Mouse (Mus musculus) cerebellum, adult 2 months (tissue): Measurements from ENCODE around the gene Zmpste24. TPM values are rescaled to one million over a fixed set of nuclear protein-coding genes. Genes with fewer than 3 reads are reported as not detected.

ENCODE experiments used
- DNase-seq, 2 experiments: peaks; one replicate each; pipeline ENCODE4 v3.0.0; 2021
- H3K27ac ChIP-seq: fragments of 200-500 bp; 2 replicates; pipeline ENCODE4 v1.5.1; 2012; ENCODE audit warnings: low read length, control low read depth, inconsistent platforms; ENCODE audit not compliant: insufficient read depth
- H3K27me3 ChIP-seq: fragments of 200-500 bp; 2 replicates; pipeline ENCODE4 v1.6.1; 2012; ENCODE audit warnings: inconsistent platforms, mild to moderate bottlenecking, low read length, moderate library complexity; ENCODE audit not compliant: control insufficient read depth, insufficient read depth
- H3K4me1 ChIP-seq: fragments of 200-500 bp; 2 replicates; pipeline ENCODE4 v1.6.1; 2011; ENCODE audit warnings: low read length; ENCODE audit not compliant: control insufficient read depth, insufficient read depth
- H3K4me3 ChIP-seq: fragments of 200-500 bp; replicated peaks from 2 replicates; pipeline ENCODE3; 2011; ENCODE audit warnings: mild to moderate bottlenecking, low read depth, low read length, control low read depth; ENCODE audit not compliant: insufficient read depth
- CTCF ChIP-seq: fragments of 200-500 bp; IDR thresholded peaks from 2 replicates; pipeline ENCODE4 v1.5.1; 2011; ENCODE audit warnings: low read depth, mild to moderate bottlenecking, control low read depth, low read length, moderate library complexity, borderline replicate concordance; ENCODE audit not compliant: insufficient read depth
- POLR2A ChIP-seq: fragments of 200-500 bp; IDR thresholded peaks from 2 replicates; pipeline ENCODE4 v1.6.1; 2011; ENCODE audit warnings: low read length, control low read depth, borderline replicate concordance; ENCODE audit not compliant: insufficient read depth
- WGBS: fragments of 180-500 bp; shearing (Covaris S2); methylation state at CpG from one replicate; pipeline ENCODE4 v1.1.7; 2018; 5-methylcytosine and 5-hydroxymethylcytosine counted together
- polyA plus RNA-seq: library from polyadenylated mRNA; depleted of rRNA; stranded (reverse); fragments of >200 nt; gene quantifications from 2 replicates; pipeline ENCODE4 v1.2.3, GENCODE M21; 2012; rRNA removed

Gene Zmpste24
- 24.5 and 25.3 TPM in 2 replicates for polyA plus RNA-seq

- H3K4me1 ChIP-seq: no peaks in the 10 kb centered on the region
- H3K4me3 ChIP-seq: peak within 1 kb of the TSS; percentile 70
- H3K27ac ChIP-seq: no peak within 1 kb of the TSS
- DNase-seq: peak; percentile 87 to 92
- WGBS: under 1% methylated on average over 39 of the region's 39 CpGs
- no peaks in the 10 kb centered on the region for H3K27me3 ChIP-seq
- no peak for TF ChIP-seq CTCF
- no peak; the same call in 1 of the 2 replicates for TF ChIP-seq POLR2A
Observed at GRCm38 (mm10) chr4:121097650-121098378, at the start of gene Zmpste24. Zmpste24 (minus strand) TSS chr4:121098241.

GRCm38 (mm10) chr4:121109126-121109525 is 11.1 kb upstream of the Zmpste24 start, which contains the start of gene Tmco2:
Tmco2 (minus strand) TSS chr4:121109226.
- no peak for DNase-seq
- 94% methylated on average over 2 of the region's 2 CpGs for WGBS
- Histone ChIP-seq H3K4me1 (no peaks in the 10 kb centered on the region), H3K4me3 (no peak within 1 kb of the TSS), H3K27me3 (no peaks in the 10 kb centered on the region), H3K27ac (no peak within 1 kb of the TSS)
- no peak for TF ChIP-seq POLR2A
- TF ChIP-seq CTCF: no peak

- DNase-seq: no peak
- TF ChIP-seq POLR2A (no peak), CTCF (no peak)
- H3K27me3 ChIP-seq: no peaks in the 10 kb centered on the region
- no peak overlapping the region for H3K4me3 ChIP-seq
- no peaks in the 10 kb centered on the region for H3K4me1 ChIP-seq
- no peak overlapping the region for H3K27ac ChIP-seq
- 78% methylated on average over 4 of the region's 4 CpGs for WGBS
Observed at GRCm38 (mm10) chr4:121103304-121103703, 5.3 kb upstream of the Zmpste24 start.

- WGBS: 85% methylated on average over 4 of the region's 4 CpGs
- TF ChIP-seq CTCF: no peak
- TF ChIP-seq POLR2A: no peak
- no peak for DNase-seq
- no peaks in the 10 kb centered on the region for H3K4me1 ChIP-seq
- no peak overlapping the region for H3K4me3 ChIP-seq
- H3K27ac ChIP-seq: no peak overlapping the region
- no peaks in the 10 kb centered on the region for H3K27me3 ChIP-seq
Observed at GRCm38 (mm10) chr4:121090211-121090610, 7.8 kb downstream of the Zmpste24 start.

- WGBS: 95% methylated on average over 2 of the region's 2 CpGs
- TF ChIP-seq CTCF: no peak
- TF ChIP-seq POLR2A: no peak
- Histone ChIP-seq H3K4me1 (no peaks in the 10 kb centered on the region), H3K4me3 (no peak overlapping the region), H3K27me3 (no peaks in the 10 kb centered on the region), H3K27ac (no peak overlapping the region)
- DNase-seq: no peak
Observed at GRCm38 (mm10) chr4:121088696-121089095, 9.3 kb downstream of the Zmpste24 start.

GRCm38 (mm10) chr4:121084506-121084905 is 13.5 kb downstream of the Zmpste24 start:
- Histone ChIP-seq H3K4me1 (0 out of 2 replicates have a peak, but pooled peaks cover 2% of the 10 kb centered on the region), H3K4me3 (no peak overlapping the region), H3K27ac (no peak overlapping the region), H3K27me3 (no peaks in the 10 kb centered on the region)
- TF ChIP-seq POLR2A (no peak), CTCF (no peak)
- DNase-seq: no peak

GRCm38 (mm10) chr4:121080395-121080794 is 17.6 kb downstream of the Zmpste24 start:
- Histone ChIP-seq H3K4me1 (0 out of 2 replicates have a peak, but pooled peaks cover 2% of the 10 kb centered on the region), H3K27me3 (no peaks in the 10 kb centered on the region), H3K27ac (no peak overlapping the region), H3K4me3 (no peak overlapping the region)
- no peak for DNase-seq
- TF ChIP-seq POLR2A (no peak), CTCF (no peak)
- 20% methylated on average over 1 of the region's 1 CpGs for WGBS
